Mouse (Mus musculus) B cell, adult 2 months (primary cell): Measurements from ENCODE around the gene Galnt9.

Experiments used
- DNase-seq, 2 experiments: peaks; one replicate each; pipeline ENCODE4 v3.0.0; 2022

Gene Galnt9

DNA sequence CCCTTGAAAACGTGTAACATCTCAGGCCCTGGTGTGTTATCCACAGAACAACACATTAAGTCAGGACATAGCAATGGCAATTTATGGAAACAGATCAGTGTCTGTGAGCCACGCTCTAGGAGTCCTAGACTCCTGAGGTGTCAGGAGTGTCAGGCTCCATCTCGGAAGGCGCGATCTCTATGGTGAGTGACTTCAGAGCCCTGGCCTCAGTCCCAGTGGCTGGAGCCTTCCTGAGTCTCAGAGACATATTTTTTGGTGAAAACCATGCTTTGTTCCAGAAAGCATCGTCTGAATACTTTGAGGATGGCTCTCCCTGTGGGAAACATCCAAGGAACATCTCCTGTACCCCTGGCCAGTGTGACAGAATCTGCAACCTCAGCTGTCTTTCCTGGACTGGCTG lies 2.7 kb upstream of the Galnt9 start:
- no peak for DNase-seq

DNA sequence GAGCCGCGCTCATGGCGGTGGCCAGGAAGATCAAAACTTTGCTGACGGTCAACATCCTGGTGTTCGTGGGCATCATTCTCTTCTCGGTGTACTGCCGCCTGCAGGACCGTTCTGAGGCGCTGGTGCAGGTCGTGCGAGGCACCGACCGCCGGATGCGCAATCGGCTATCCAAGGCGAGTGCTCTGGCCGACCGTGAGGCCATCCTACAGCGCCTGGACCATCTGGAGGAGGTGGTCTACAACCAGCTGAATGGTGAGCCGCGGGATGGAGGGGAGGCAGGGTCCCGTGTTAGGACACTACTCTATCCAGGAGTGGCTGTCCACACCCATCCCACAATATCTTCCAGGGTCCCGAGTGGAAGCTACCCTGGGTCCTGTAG lies 525 bp downstream of the Galnt9 start:
- DNase-seq: no peak

DNA sequence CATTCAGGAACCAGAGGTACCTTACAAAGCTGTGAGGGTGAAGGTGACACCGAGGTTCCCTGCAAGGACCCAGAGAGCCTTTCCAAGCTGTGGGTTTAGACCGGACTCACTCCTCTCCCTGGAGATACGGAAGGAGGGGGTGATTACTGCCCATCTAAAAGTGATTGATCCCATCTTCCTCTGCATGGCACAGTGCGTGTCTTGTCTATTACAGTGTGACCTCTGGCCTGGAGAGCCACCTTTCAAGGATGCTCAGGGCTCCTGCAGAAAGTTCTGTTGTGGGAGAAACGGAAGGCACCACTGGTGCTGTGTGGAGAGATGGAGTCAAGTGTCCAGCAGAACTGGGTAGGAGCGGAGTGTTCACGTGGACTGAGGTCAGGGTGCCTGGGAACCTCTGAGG lies 1.2 kb downstream of the Galnt9 start:
- no peak for DNase-seq

DNA sequence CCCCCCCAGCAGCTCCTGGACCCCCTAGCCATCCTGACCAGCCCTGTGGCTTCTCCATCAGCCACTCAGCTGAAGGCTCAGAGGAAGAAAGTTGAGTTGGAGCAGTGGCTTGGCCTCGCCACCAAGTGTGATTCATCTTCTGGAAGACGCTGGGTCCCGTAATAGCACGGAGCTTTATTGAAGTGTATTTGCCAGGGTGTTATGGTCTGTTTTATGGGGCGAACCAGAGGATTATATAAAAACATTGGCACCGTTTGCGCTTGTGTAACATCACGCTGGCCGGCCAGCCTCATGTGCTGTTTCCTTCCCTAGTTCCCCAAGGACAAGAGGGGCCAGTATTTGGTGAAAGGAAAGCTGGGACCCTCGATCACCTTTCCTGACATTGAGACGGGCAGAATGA lies 2.0 kb downstream of the Galnt9 start:
- DNase-seq: no peak

DNA sequence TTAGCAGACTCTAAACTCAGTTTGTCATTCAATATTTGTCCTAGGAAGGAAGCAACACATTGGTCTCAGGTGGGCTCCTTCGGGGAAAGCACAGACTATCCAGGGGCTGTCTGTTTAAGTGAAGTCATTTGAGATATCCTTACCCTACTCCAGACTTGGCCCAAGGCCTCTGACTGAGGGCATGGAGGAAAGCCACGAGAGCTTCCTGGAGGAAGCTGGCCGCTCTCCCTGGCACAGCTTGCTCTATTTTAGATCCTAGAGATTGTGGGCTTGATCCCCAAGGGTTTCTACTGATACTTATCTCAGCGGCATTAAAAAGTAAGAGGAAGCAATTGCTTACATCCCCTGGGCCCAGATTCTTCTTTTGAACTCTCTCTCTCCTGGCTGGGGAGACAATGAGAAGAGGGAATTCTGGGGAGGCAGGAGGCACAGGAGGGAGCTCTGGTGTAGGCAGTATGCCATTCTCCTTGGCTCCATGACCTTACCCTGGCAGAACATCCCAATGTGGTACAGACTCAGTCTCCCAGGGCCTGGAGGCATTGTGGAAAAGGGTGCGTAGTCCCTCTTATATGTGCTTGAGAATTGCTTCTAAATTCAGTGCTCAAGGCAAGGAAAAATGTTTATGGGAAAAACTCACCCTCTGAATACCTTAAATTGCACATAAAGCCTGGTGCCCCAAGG lies 2.7 kb downstream of the Galnt9 start:
- DNase-seq: no peak

DNA sequence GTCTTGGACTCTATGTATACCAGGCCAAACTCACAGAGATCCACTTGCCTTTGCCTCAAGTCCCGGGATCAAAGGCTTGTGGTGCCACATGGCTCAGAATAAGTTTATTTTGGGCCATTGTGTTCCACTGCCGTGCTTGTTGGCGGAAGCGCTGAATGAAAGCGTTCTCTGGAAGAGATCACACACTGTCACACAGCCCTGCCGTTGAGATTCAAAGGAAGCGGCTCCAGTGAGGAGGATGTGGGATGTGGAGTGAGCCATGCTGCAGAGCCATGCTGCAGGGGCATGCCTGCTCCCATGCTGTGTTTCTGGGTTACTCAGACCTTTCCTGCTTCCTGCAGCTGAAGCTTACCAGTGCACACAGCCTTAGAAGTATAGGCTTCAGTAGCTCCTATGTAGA lies 4.3 kb downstream of the Galnt9 start:
- no peak for DNase-seq

DNA sequence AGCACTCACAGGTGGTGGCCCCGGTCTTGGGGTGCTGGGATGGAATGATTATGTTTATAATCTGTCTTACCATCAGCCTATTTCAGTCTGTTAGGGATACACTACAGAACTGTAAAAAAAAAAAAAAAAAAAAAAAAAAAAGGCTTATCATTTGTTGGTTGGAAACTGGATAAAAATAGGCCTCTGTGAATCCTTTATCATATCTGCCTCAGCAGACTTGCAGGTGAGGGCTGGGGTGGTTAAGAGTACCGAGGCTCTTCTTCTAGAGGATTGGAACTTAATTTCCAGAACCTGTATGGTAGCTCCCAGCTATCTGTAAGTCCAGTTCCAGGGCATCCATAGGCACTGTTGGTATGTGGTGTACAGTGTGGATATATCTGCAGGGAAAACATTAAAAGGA lies 6.0 kb downstream of the Galnt9 start:
- no peak for DNase-seq

DNA sequence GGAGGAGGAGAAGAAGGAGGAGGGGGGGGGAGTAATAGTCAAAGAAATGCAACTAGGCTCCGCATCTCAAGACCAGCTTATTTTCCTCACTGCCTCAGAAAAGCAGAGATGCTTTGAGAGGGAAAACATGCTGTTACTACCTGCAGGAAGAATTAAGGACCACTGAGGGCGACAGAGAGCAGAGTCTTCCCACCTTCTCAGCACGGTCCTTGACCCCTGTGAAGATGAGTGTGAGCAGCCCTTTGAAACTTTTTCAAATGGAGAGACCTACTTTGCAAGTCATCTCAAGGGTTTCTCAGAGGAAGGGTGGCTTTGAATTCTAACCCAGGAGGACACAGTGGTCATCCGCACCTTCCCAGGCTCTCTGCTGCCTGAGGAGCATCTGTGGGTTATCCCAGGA lies 6.7 kb downstream of the Galnt9 start:
- no peak for DNase-seq

DNA sequence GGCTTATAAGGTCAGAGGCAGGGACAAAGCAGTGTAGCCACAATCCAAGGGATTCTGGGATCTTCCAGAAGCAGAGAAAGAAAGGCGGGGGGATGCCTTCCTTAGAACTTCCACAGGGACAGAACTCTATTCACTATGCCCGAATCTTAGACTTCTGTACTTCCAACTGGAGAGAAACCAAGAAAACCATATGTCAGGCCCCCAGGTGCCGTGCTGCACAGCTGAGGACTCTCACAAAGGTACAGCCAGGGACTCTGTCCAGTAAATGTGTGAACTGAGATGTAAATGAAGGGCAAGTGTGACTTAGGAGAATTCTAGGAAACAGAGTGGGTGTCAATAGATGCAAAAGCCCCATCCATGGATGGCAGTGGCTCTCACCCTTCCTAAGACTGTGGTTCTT lies 7.8 kb downstream of the Galnt9 start:
- DNase-seq: no peak

DNA sequence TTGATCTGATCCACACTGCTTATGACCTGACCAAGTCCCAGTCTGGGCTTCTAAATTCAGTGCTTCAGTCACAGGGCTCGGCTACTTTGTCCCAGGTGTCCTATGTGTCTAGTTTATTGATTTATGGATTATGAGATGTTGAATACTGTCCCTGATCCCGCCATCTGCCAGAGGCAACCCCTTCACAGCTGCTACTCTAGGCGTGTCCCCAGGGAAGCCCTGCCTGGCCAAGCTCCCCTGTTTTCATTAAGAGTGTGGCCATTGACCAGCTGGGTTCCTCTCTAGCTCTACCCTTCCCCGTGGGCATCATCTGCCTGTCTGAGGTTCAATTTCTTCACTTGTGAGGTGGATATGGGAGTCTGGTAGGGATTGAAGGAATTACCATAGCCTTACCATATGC lies 9.2 kb downstream of the Galnt9 start:
- DNase-seq: no peak

DNA sequence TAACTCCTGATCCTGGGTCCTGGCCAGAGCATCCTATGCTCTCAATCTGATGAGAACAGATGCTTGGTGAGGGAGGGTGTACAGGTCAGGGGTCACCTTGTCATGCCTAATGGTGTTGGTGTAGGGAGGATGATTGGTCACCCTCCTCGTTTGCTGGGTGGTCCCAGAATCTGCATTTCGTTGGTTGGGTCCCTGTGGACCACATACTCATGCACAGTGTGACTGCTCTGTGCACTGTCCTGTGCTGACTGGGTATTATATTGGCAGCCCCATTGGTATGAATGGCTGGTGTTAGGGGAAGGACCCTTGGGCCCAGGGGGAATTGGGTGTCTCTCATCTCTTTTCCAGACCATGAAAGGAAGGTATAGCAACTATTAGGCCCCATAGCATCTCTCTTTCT lies 11.0 kb downstream of the Galnt9 start:
- no peak for DNase-seq

DNA sequence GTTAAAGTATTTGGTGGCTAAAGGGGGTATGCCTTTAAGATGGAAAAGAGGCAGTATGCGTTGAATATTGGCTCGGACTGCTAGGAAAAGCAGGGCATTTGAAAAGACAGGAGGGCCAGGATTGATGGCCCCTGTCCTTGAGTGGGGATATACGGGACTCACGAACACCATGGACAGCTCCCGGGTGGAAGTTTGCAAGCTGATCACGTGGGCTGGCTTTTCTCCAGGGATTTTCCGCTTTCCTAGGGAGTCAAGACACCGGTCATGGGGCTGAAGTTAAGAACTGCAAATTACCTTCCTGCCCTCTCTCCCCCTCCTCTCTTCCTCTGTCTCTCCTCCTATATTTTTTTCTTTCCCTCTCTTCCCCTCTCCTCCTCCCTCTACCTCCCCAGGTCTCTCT lies 14.2 kb downstream of the Galnt9 start:
- DNase-seq: no peak

DNA sequence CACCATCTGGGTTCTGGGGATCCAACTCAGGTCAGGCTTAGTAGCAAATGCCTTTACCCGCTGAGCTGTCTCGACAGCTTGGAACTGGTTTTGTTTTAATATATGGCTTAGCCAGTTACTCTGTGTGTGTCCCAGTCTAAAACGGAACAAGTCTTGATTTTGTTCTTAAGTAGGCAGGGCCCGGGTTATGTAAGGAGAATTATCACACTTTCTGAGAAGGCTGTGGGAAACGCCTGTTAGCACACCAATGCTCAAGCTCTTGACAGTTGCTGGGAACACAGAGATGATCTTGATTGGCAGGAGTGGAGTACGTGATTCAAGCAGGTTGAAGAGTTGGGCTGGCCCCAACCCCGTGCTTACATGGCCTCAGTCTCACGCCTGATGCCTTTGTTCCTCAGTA lies 15.5 kb downstream of the Galnt9 start:
- no peak for DNase-seq

DNA sequence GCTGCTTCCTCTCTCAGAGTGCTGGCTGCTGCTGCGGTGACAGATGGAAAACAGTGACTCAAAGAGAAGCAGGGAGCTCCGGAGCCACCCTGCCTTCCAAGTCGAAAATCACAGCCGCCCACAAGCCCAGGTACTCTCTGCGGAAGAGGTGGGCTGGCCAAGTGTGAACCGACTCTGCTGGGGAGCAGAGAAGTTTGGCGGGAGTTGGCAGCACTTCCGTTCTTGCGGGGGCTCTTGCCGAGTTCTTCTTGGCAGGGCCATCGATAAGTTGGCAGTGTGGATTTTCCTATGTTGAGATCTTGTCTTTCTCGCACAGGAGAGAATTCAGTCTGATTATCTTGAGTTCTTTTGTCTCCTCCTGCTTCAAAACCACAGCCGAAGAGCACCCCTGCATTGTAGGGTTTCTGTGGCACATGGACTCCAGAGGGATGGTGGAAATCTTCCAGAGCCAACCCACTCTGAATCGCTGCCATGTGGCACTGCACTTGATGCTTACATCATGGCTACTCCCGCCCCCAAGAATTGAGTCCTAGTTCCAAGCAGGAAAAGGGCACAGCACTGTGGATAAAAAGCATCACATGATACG lies 18.7 kb downstream of the Galnt9 start:
- no peak for DNase-seq

DNA sequence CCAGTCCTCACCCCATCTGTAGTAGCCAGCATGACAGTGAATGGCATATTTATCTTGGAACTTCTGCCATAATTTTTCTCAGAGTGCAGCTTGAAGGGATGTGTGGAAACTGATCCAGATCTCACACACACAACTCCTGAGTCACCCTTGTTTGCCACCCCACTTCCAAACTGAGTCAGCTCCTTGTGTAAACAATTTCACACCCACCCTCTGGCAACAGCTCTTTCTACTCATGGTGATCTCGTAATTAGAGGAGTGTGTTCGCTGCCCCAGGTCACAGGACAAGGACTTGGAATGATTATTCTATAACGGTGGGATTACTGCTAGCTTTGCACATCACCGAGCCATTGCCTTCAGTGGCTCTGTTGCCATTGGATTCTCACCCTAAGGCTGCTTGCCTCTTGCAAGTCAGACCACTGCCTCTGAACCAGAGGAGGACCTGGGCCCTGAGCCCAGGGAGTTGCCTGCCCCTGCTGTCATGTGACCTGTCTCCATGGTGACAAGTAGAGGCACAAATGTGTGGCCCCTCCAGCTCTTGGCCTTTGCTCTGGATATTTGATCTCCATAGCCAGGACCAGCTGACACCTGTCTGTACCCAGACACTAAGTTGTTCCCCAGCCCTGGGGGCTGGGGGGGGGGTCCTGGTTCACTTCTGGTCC lies 21.0 kb downstream of the Galnt9 start:
- DNase-seq: no peak

DNA sequence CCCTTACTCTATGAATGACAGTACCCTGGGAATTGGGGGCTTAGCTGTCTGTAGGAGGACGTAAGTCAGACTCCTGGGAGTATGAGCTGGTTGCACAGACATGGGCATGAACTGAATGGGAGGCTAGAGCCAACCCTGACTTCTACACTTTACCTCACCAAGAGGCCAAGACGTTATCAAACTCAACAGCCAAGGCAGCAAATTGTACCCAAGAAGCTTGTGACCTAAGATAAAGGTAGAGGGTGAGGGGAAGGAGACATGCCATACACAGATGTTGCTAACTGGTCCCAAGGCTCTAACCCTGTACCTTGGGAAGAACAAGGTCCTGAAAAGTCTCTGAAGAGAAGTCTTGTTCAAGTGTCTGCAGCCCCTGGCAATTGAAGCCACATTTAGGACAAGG lies 23.4 kb downstream of the Galnt9 start:
- DNase-seq: no peak

DNA sequence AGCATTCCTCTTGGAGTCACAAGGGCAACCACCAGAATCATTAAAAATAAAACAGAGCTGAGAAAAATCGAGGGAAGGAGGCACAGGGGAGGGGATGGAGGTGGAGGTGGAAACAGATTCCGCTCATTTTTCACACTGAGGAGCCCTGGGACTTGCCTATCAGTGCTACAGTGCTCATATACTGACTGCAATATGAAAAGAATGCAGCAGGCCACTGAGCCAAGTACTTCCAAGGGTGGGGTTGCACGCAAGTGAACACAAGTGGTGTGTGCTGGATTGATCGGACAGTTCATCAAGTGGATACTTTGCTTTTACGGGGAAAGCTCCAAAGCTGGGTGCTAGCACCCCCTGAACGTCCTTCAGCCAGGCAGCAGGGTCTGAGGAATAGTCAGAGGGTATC lies 30.7 kb downstream of the Galnt9 start:
- no peak for DNase-seq

DNA sequence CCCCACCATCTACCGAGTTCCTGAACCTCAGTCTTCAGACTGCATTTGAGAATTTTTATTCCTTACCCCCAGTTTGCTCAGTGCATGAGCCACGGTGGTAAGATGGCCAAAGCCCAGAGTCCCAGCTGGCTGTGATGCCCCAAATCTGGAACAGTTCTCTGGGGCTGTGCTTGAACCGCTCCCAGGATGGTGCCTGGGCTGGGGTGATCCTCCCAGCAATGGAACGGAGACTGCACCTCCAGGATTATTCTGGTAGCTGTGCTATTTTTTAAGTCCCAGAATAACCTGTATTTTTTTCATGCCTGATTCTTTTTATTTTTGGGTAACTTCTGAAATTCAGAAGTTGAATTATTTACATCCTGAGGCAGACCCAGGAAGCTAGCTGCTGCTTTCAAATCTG lies 35.1 kb downstream of the Galnt9 start:
- DNase-seq: no peak

DNA sequence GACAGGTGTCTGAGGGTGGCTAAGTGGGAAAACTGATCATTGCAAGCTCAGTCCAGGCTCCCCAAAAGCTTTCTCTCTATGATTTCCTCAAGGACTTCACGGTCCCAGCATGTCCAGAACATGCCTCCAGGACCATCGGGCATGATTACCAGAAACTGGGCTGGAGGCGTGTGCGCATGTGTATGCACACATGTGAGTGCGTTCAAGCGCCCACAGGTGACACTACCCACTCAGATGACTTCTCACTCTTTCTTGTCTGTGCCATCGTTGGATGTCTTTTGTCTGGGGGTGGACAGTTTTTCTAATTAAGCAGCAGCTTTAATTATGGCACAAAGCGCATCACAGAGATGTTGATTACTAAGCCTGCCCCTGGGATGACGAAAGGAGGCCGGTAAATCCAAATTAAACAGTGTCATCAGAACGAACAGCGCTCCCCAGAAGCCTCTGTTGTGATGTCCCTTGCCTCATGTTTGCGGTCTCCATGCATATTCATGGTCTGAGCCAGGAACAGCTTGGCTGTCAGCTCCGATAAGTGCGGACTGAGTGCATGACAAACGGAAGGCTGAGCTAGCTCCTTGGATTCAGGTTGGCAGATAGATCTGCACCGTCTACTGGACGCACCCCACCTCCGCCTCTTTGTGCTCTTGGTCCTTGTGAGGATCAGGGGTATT lies 36.5 kb downstream of the Galnt9 start:
- no peak for DNase-seq

DNA sequence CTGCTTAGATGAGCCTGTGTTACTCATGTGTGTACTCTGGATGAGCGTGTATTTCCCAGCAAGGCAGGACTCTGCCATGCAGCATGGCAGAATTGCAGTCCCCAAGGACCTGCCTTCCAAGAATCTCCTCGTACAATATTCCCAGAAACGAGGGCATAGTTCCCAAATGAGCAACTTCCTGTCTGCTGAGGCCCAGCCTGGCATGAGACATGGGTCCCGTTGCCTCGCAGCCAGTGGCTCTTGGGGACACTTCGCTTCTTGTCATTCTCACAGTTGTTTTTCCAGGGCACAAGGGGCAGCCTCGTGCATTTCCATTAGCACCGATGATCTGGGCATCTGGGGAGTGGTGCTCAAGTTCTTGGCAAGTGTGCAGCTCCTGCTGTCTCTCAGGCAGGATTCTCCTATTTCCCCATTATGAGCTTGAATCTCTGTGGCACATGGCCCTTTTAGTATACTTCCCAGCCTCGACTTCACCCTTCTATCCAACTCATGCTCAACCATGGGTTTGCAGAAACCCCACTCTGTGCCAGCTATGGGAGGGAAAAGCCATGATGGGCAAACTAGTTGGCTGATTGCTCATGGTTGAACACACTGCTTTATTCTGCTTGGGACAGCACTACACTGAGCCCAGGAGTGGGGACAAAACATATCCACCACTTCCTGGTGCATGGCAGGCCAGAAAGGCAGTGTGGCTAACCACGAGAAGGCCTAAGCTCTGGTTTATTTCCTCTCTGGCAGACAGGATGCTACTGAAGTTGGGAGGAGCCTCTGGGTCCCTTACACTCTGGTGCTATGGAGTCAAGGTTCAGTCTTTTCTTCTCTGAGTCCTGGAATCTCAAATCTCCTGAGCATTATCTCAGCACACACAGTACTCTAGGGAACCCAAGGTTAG lies 38.7 kb downstream of the Galnt9 start:
- DNase-seq: no peak

DNA sequence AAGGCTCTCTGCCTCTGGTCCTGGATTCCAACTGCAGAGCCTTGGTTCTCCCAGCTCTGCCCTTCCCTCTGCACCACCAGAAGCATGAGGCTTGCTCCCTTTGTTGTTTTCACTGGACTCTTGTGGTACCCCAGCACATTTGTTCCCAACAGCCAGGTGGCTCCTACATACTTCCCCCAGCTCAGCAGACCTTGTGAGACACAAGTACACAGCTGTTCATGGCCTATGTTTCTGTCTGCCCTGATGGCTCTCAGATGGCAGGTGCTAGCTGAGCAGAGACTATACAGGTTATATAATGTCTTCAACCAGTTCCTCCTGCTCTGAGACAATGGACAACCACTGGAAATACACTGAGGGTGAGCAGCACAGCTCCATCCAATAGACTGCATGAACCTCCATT lies 43.3 kb downstream of the Galnt9 start:
- no peak for DNase-seq

DNA sequence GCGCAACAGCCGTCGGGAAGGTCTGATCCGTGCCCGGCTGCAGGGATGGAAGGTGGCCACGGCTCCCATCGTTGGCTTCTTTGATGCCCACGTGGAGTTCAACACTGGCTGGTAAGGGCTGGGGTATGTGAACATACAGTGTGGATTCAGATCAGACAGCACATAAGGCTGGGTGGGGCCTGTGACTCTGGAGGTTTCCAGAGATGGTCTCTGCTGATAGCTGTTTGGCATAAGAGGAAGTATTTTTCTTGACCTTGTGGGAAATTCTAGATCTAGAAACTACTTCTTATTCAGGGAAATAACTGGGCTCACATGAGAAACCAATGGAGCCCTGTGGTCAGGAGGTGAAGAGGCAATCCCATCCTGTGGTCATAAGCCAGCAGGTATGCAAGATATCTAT lies 45.7 kb downstream of the Galnt9 start:
- DNase-seq: no peak

DNA sequence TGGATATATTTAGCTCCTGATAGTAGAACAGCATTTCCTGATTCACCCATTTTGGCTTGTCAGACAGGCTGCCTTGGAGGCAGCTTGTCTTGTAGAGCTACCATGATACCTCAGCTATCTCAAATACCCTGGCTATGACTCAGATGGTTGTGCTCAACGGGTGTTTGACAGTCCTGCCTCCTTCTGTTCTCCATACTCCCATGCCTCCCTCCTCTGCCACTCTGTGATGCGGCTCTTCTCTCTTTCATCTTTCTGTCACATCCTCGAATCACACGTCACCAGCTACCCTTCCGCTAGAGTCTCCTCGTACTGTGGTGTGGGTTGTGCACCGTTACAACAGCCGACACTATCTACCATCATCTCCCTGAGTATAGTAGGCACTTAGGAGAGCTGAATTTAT lies 50.3 kb downstream of the Galnt9 start:
- DNase-seq: no peak
